Mouse (Mus musculus) liver, embryonic 16.5 days (tissue): ENCODE measurements around the gene Klf13. TPM values are rescaled to one million over a fixed set of nuclear protein-coding genes. Genes with fewer than 3 reads are reported as not detected.

ENCODE experiments used
- ATAC-seq: fragments of 200-750 bp; cut with Nextera tagmentation; 2 replicates; pipeline ENCODE4 v1.8.0; 2017; ENCODE audit warnings: low read depth, mild to moderate bottlenecking, moderate number of reproducible peaks, moderate library complexity
- H3K27ac ChIP-seq: fragments of 300-500 bp; sonication (generic); 2 replicates; pipeline ENCODE4 v1.5.1; 2014; ENCODE audit warnings: mild to moderate bottlenecking, low read length
- H3K27me3 ChIP-seq: fragments of 300-500 bp; sonication (generic); 2 replicates; pipeline ENCODE4 v1.6.1; 2014; ENCODE audit warnings: low read depth, low read length, mixed read lengths; ENCODE audit not compliant: control insufficient read depth, insufficient read depth
- H3K36me3 ChIP-seq: fragments of 300-500 bp; sonication (generic); 2 replicates; pipeline ENCODE4 v1.6.1; 2014; ENCODE audit warnings: mild to moderate bottlenecking; ENCODE audit not compliant: control insufficient read depth, insufficient read depth
- H3K4me1 ChIP-seq: fragments of 300-500 bp; sonication (generic); 2 replicates; pipeline ENCODE4 v1.6.1; 2014; ENCODE audit warnings: low read depth, low read length, mixed read lengths; ENCODE audit not compliant: control insufficient read depth
- H3K4me2 ChIP-seq: fragments of 300-500 bp; sonication (generic); 2 replicates; pipeline ENCODE4 v1.6.1; 2014; ENCODE audit warnings: low read depth, low read length, mixed read lengths
- H3K4me3 ChIP-seq: fragments of 300-500 bp; sonication (generic); 2 replicates; pipeline ENCODE4 v1.5.1; 2014; ENCODE audit warnings: low read depth, mild to moderate bottlenecking, low read length
- H3K9ac ChIP-seq: fragments of 300-500 bp; sonication (generic); 2 replicates; pipeline ENCODE4 v1.6.1; 2014; ENCODE audit warnings: low read depth, low read length
- H3K9me3 ChIP-seq: fragments of 300-500 bp; sonication (generic); replicated peaks from 2 replicates; pipeline ENCODE4 v1.6.1; 2016; ENCODE audit warnings: low read length; ENCODE audit not compliant: control insufficient read depth
- WGBS: fragments of 180-500 bp; shearing (Covaris S2); extraction: QIAGEN DNeasy Blood & Tissue Kit; methylation state at CpG from one replicate; pipeline ENCODE4 v1.1.7; 2014; ENCODE audit not compliant: insufficient replicate concordance; 5-methylcytosine and 5-hydroxymethylcytosine counted together
- polyA plus RNA-seq: library from polyadenylated mRNA; unstranded; fragments of >200 nt; fragmentation: Nextera tagmentation; extraction: Ambion mirVana; gene quantifications from 2 replicates; pipeline ENCODE4 v1.2.1, GENCODE M21; 2015

Gene Klf13
- polyA plus RNA-seq, 1 experiment from 2014 or later = 16.6 TPM

DNA sequence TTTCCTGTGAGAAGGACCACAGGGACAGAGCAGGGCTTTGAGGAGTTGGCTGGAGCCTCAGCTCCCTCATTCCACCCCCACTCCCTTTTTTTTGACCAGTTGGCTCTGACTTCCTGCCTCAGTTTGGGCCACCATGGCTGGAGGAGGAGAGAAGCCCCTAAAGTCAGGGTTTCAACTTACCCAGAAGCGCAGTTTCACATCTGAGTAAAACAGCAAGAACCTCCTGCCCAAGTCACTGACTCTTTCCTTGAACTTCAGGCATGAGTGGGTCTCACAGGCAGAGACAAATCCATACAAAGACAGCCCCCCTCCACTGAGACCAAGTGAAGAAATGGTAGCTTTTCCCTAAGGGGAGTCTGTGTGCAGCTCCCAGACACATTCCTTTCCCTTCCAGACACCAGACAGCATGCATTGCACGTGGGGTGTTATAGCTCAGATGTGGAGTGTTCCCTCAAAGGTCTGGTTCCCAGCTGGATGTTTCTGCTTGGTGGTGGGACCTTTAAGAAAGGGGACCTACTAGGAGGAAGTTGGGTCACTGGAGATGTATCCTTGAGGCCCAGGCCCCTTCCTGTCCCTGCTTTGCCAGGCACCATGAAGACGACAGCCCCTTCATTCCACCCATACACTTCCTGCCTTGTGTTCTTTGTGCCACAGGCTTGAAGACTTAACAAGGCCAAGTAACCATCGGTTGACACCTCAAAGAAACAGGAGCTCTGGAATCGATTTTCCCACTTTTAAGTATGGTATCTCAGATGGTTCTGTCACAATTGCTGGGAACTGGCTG, 27.1 kb upstream of the Klf13 start:
- ATAC-seq = no peak
- Histone ChIP-seq H3K27me3 (no peaks in the 10 kb centered on the region), H3K4me2 (no peak overlapping the region), H3K9ac (no peak overlapping the region; the same call in none of the 2 replicates), H3K27ac (no peak overlapping the region), H3K36me3 (no peaks in the 10 kb centered on the region), H3K9me3 (no peaks in the 10 kb centered on the region), H3K4me1 (peaks cover 24% of the 10 kb centered on the region), H3K4me3 (no peak overlapping the region)
- 40% methylated on average over 5 of the region's 5 CpGs for WGBS

GRCm38 (mm10) chr7:63965135-63965534, 26.4 kb upstream of the Klf13 start:
- Histone ChIP-seq H3K4me2 (no peak overlapping the region), H3K4me1 (peaks cover 24% of the 10 kb centered on the region), H3K27me3 (no peaks in the 10 kb centered on the region), H3K9ac (no peak overlapping the region; the same call in none of the 2 replicates), H3K36me3 (no peaks in the 10 kb centered on the region), H3K4me3 (no peak overlapping the region), H3K9me3 (no peaks in the 10 kb centered on the region), H3K27ac (no peak overlapping the region)
- WGBS = 61% methylated on average over 2 of the region's 2 CpGs
- ATAC-seq = peak; percentile 43; the same call in 1 of the 2 replicates

DNA sequence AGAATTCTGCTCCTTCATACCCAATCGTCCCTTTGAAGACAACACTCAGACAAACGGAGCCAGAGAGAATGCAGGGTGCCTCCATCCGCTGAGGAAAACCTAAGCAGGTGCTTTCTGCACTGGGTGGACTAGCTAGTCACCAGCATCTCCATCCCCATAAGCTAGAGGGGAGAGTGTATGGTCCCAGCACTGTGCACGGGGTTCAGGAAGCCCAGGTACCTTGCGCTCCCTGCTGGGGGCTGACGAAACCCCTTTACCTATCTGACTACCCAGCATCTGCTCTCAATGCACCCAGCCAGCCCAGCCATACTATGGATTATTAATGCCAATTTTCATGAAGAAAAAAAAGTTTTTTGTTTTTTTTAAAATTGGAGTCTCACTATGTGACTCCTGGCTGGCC, 25.4 kb upstream of the Klf13 start:
- 73% methylated on average over 6 of the region's 6 CpGs for WGBS
- H3K4me3 ChIP-seq = no peak overlapping the region
- H3K36me3 ChIP-seq = no peaks in the 10 kb centered on the region

GRCm38 (mm10) chr7:63963632-63964031, 24.9 kb upstream of the Klf13 start:
- no peak overlapping the region for H3K27ac ChIP-seq
- WGBS = 58% methylated on average over 5 of the region's 5 CpGs
- H3K4me2 ChIP-seq = no peak overlapping the region
- no peaks in the 10 kb centered on the region for H3K9me3 ChIP-seq
- no peak overlapping the region for H3K9ac ChIP-seq
- no peaks in the 10 kb centered on the region for H3K27me3 ChIP-seq
- ATAC-seq = no peak
- H3K36me3 ChIP-seq = no peaks in the 10 kb centered on the region
- peaks cover 24% of the 10 kb centered on the region for H3K4me1 ChIP-seq
- no peak overlapping the region for H3K4me3 ChIP-seq

More for the DNA sequence above, 25.4 kb upstream of the Klf13 start:
- H3K4me2 ChIP-seq = no peak overlapping the region
- H3K9me3 ChIP-seq = no peaks in the 10 kb centered on the region
- H3K4me1 ChIP-seq = peaks cover 24% of the 10 kb centered on the region
- H3K27me3 ChIP-seq = no peaks in the 10 kb centered on the region
- no peak for ATAC-seq
- no peak overlapping the region for H3K27ac ChIP-seq
- H3K9ac ChIP-seq = no peak overlapping the region

- Histone ChIP-seq H3K4me2 (no peak overlapping the region), H3K36me3 (no peaks in the 10 kb centered on the region), H3K4me3 (no peak overlapping the region), H3K9ac (no peak overlapping the region), H3K27me3 (no peaks in the 10 kb centered on the region), H3K4me1 (peaks cover 38% of the 10 kb centered on the region), H3K27ac (no peak overlapping the region), H3K9me3 (no peaks in the 10 kb centered on the region)
- no peak for ATAC-seq
- WGBS = 86% methylated on average over 12 of the region's 12 CpGs
Measured at GRCm38 (mm10) chr7:63957872-63958640, 19.3 kb upstream of the Klf13 start.

DNA sequence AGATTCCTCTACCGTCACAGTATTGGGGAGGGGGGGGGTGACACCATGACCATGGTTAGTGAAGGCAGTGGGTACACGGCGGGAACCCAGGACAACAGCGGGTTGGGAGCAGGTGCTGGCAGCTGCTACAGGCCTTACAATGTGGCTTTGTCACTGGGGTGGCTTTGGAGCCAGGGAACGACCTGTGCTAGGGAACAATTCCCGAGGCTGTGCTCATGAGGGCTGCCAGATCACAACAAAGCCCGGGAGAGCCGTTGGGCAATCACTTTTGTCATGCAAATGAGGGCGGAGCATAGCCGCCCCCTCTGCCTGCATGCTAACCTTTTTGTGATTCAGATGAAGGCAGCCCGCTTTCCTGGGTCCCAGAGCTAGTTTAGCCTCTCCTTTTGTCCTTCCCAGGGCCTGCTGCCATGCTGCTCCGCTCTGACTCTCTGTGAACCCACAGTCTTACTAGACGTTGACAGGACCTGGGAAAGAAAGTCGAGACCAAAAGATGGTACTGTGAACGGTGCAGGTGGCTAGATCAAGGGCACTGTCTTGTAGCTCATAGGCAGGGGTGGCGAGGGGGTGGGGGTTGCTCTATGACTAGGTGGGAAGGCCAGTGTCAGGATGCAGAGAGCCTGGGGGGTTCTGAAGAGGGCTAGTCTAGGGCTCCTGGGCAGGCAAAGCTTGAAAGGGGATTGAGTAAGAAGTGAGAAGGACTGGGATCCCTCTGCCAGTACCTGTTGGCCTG, 18.4 kb upstream of the Klf13 start:
- no peak for ATAC-seq
- Histone ChIP-seq H3K27me3 (no peaks in the 10 kb centered on the region), H3K27ac (peak overlapping the region; percentile 85; the same call in 1 of the 2 replicates), H3K4me2 (no peak overlapping the region), H3K9me3 (no peaks in the 10 kb centered on the region), H3K4me3 (no peak overlapping the region), H3K4me1 (peaks cover 38% of the 10 kb centered on the region), H3K9ac (peak overlapping the region; percentile 50; the same call in 1 of the 2 replicates), H3K36me3 (no peaks in the 10 kb centered on the region)
- WGBS = 51% methylated on average over 16 of the region's 16 CpGs

DNA sequence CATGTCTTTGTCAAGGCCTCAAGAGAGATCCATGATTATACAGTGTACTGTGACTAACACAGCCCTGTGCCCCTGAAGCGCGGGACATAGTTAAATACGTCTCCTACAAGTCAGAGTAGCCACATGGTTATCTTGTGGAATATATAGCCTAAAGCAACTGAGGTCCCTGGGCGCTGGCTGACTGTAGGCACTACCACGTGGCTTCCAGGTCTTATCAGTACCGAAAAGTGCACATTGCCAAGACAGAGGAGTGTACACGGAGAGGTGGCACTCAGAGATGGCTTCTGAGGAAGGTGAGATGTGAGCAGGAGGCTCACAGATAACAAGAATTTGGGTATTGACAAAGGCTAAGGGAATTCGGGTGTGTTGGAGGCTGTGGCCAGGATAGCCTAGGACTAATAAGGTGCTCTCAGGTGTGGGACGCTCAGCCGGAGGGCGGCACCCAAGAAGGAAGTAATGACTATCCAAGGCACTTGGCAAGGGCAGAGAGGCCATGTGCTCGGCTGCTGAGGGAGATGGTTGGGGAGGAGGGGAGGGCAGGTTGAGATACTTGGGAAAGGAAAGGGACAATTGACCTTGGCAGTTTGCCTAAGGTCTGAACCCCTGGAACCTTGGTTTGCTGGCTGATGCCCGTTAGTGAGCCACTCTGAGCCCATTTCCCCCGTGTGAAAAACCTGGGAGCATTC, 17.6 kb upstream of the Klf13 start:
- H3K4me3 ChIP-seq = peak overlapping the region; percentile 8; the same call in 1 of the 2 replicates
- peak overlapping the region; percentile 49 for H3K4me2 ChIP-seq
- 33% methylated on average over 14 of the region's 14 CpGs for WGBS
- peak overlapping the region; percentile 50 for H3K9ac ChIP-seq
- H3K27ac ChIP-seq = peak overlapping the region; percentile 85
- no peaks in the 10 kb centered on the region for H3K9me3 ChIP-seq
- peaks cover 38% of the 10 kb centered on the region for H3K4me1 ChIP-seq
- H3K36me3 ChIP-seq = no peaks in the 10 kb centered on the region
- ATAC-seq = peak; percentile 95
- no peaks in the 10 kb centered on the region for H3K27me3 ChIP-seq

- no peaks in the 10 kb centered on the region for H3K9me3 ChIP-seq
- no peak overlapping the region for H3K4me2 ChIP-seq
- H3K9ac ChIP-seq = no peak overlapping the region
- H3K36me3 ChIP-seq = no peaks in the 10 kb centered on the region
- H3K4me3 ChIP-seq = no peak overlapping the region
- ATAC-seq = no peak
- peaks cover 38% of the 10 kb centered on the region for H3K4me1 ChIP-seq
- peak overlapping the region; percentile 76; the same call in 1 of the 2 replicates for H3K27ac ChIP-seq
- 56% methylated on average over 2 of the region's 2 CpGs for WGBS
- no peaks in the 10 kb centered on the region for H3K27me3 ChIP-seq
Measured at GRCm38 (mm10) chr7:63955440-63955839, 16.7 kb upstream of the Klf13 start.
